Mouse (Mus musculus): ENCODE results near the gene Msrb3. TPM values are rescaled to one million over a fixed set of nuclear protein-coding genes. Genes with fewer than 3 reads are reported as not detected.

Gene Msrb3
- total and polyA plus RNA-seq, 3 experiments, result not detected

GRCm38 (mm10) chr10:120794391-120794817, 104.5 kb downstream of the Msrb3 start:
- no peak for DNase-seq (ENCODE audit: extremely low read depth)
- in situ Hi-C loops (cut with MboI; ENCODE audit: low pct_ligation_motif_present, low pct_unique_long_range_greater_than_20kb, low sequenced_read_pairs) (no loop called here), dilution Hi-C loops (cut with MboI; ENCODE audit: extremely low pct_ligation_motif_present, extremely low pct_unique_long_range_greater_than_20kb, low sequenced_read_pairs) (no loop called here)
- no peaks in the 10 kb centered on the region for H3K36me3 ChIP-seq (replicated peaks in 1 of 2; ENCODE audit: control insufficient read depth in 1 of 2, insufficient read depth in 1 of 2, low read length in 1 of 2)
- H3K27ac ChIP-seq (ENCODE audit: insufficient read depth, low read depth), result no peak overlapping the region
- H3K4me3 ChIP-seq (replicated peaks in 1 of 3; ENCODE audit: low read depth in 2 of 3, low read length in 2 of 3, poor library complexity in 1 of 3), result no peak overlapping the region
- H3K9ac ChIP-seq (ENCODE audit: insufficient read depth, low read depth), result no peak overlapping the region
- H3K4me2 ChIP-seq (ENCODE audit: insufficient read depth, low read depth, poor library complexity, severe bottlenecking), result no peak overlapping the region
- H3K27me3 ChIP-seq (replicated peaks), result no peaks in the 10 kb centered on the region
- TF ChIP-seq RAD21 (IDR thresholded peaks at IDR 0.05; ENCODE audit: low read depth, low read length), result no peak
- TF ChIP-seq MAZ (IDR thresholded peaks at IDR 0.05; ENCODE audit: low read depth, low read length), result no peak
- TF ChIP-seq JUN (IDR thresholded peaks at IDR 0.05; ENCODE audit: insufficient read depth, low read depth, low read length), result no peak
- no peak for TF ChIP-seq BHLHE40 (IDR thresholded peaks at IDR 0.05; ENCODE audit: low read depth, low read length)
- no peaks in the 10 kb centered on the region for H3K4me1 ChIP-seq (ENCODE audit: control insufficient read depth in 1 of 2, insufficient read depth in 2 of 2)
- peaks cover 49% of the 10 kb centered on the region for H3K9me3 ChIP-seq (replicated peaks; ENCODE audit: low read length)
- no peaks in the 10 kb centered on the region for H3K79me2 ChIP-seq (replicated peaks; ENCODE audit: control insufficient read depth, extremely low read depth, insufficient read depth, poor library complexity, severe bottlenecking)

- in situ Hi-C loops (cut with MboI; ENCODE audit: low pct_ligation_motif_present, low pct_unique_long_range_greater_than_20kb, low sequenced_read_pairs), result no loop called here
- dilution Hi-C loops (cut with MboI; ENCODE audit: extremely low pct_ligation_motif_present, extremely low pct_unique_long_range_greater_than_20kb, low sequenced_read_pairs), result no loop called here
- Histone ChIP-seq H3K4me2 (ENCODE audit: insufficient read depth, low read depth, poor library complexity, severe bottlenecking) (no peak overlapping the region), H3K27me3 (replicated peaks) (no peaks in the 10 kb centered on the region), H3K4me3 (replicated peaks in 1 of 3; ENCODE audit: low read depth in 2 of 3, low read length in 2 of 3, poor library complexity in 1 of 3) (no peak overlapping the region), H3K9ac (ENCODE audit: insufficient read depth, low read depth) (no peak overlapping the region), H3K4me1 (ENCODE audit: control insufficient read depth in 1 of 2, insufficient read depth in 2 of 2) (no peaks in the 10 kb centered on the region), H3K27ac (ENCODE audit: insufficient read depth, low read depth) (no peak overlapping the region), H3K36me3 (replicated peaks in 1 of 2; ENCODE audit: control insufficient read depth in 1 of 2, insufficient read depth in 1 of 2, low read length in 1 of 2) (no peaks in the 10 kb centered on the region), H3K79me2 (replicated peaks; ENCODE audit: control insufficient read depth, extremely low read depth, insufficient read depth, poor library complexity, severe bottlenecking) (no peaks in the 10 kb centered on the region), H3K9me3 (replicated peaks; ENCODE audit: low read length) (peaks cover 63% of the 10 kb centered on the region)
- DNase-seq (ENCODE audit: extremely low read depth), result no peak
- TF ChIP-seq ZNF384 (IDR thresholded peaks at IDR 0.05; ENCODE audit: low read depth, low read length), result no peak
- no peak for TF ChIP-seq MYC (IDR thresholded peaks at IDR 0.05; ENCODE audit: low read depth, low read length)
- TF ChIP-seq UBTF (IDR thresholded peaks at IDR 0.05; ENCODE audit: low read depth, low read length), result no peak
- TF ChIP-seq EP300 (IDR thresholded peaks at IDR 0.05; ENCODE audit: low read length), result no peak
- TF ChIP-seq MXI1 (IDR thresholded peaks at IDR 0.05; ENCODE audit: low read depth, low read length), result no peak
- TF ChIP-seq TCF12 (IDR thresholded peaks at IDR 0.05; ENCODE audit: low read depth, low read length), result no peak
- TF ChIP-seq JUN (IDR thresholded peaks at IDR 0.05; ENCODE audit: insufficient read depth, low read depth, low read length), result no peak
- TF ChIP-seq CHD1 (IDR thresholded peaks at IDR 0.05; ENCODE audit: low read depth, low read length), result no peak
- TF ChIP-seq TBP (conservative IDR thresholded peaks at IDR 0.05; ENCODE audit: low read depth, low read length), result no peak
- TF ChIP-seq IRF4 (IDR thresholded peaks at IDR 0.05; ENCODE audit: low read depth, low read length), result no peak
- no peak for TF ChIP-seq SIN3A (IDR thresholded peaks at IDR 0.05; ENCODE audit: low read length)
- TF ChIP-seq MAFK (IDR thresholded peaks at IDR 0.05; ENCODE audit: insufficient replicate concordance, low read length), result no peak
- no peak for TF ChIP-seq ZKSCAN1 (IDR thresholded peaks at IDR 0.05; ENCODE audit: borderline replicate concordance, low read depth, low read length)
- no peak for TF ChIP-seq NRF1 (IDR thresholded peaks at IDR 0.05; ENCODE audit: low read depth, low read length)
- no peak for TF ChIP-seq RCOR1 (conservative IDR thresholded peaks at IDR 0.05; ENCODE audit: low read depth, low read length)
- no peak for TF ChIP-seq ZMIZ1 (IDR thresholded peaks at IDR 0.05; ENCODE audit: low read depth, low read length)
- TF ChIP-seq E2F4 (IDR thresholded peaks at IDR 0.05; ENCODE audit: insufficient replicate concordance, low read depth, low read length), result no peak
Observed at GRCm38 (mm10) chr10:120792191-120792765, 106.6 kb downstream of the Msrb3 start.
